9 mouse cellular contexts compared by ENCODE assay signal in the genomic region with DNA sequence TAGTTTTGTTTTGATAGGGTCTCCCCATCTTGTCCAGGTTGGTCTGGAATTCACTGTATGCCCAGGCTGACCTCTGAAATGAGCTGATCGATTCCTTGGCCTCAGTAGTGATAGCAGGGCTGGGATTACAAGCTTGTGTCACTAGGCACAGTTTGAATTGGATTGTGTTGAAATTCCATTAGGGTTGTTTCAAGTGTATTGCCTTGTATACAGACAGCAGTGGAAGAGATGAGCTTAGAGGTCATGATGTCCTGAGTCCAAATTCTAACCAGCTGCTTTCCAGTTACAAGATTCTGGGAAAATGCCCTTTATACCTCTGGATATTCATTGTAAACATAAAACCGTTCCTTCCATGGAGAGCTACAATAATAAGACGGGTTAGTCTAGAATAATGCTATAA. TPM values are rescaled to one million over a fixed set of nuclear protein-coding genes. Genes with fewer than 3 reads are reported as not detected.
DNase-seq lines count a peak whose midpoint lies in the region; ATAC-seq and TF ChIP-seq lines count a peak whose summit lies in the region.
"Had no signal": no experiment of that assay in that cellular context is flagged by ENCODE, and none has a peak within 500 bp of the region (broad histone marks: within the 10 kb centered on the region; RNA-seq: fewer than 3 reads in every experiment).

No protein-coding gene starts in this region.

- peaks cover 3% of the 10 kb centered on the region for H3K36me3 ChIP-seq in heart, embryonic 12.5 days
- peaks cover 6% of the 10 kb centered on the region for H3K36me3 ChIP-seq in ES-Bruce4 (ENCODE audit: control insufficient read depth, insufficient read depth, low read length, poor library complexity, severe bottlenecking)
- H3K36me3 ChIP-seq in forebrain, postnatal 0 days (ENCODE audit: insufficient read depth): no peaks in the 10 kb centered on the region; the same call in 1 of the 2 replicates
- H3K36me3 ChIP-seq in liver, embryonic 16.5 days (ENCODE audit: control insufficient read depth, insufficient read depth): peaks cover 2% of the 10 kb centered on the region

- intact Hi-C loops in heart, postnatal 10 days (cut with DNase I): loop anchor here (1.0 kb wide), 1 partner anchor 22 kb away; no protein-coding TSS in a partner anchor

- no peak for DNase-seq in heart, postnatal 10 days
- DNase-seq in forebrain, postnatal 0 days: no peak
- DNase-seq in cerebellum, adult 9-10 months: no peak
- no peak for DNase-seq in urinary bladder, postnatal 4 days (ENCODE audit: low spot score in 2 of 2)
- DNase-seq in layer of hippocampus, adult 11-12 months (ENCODE audit: low spot score): no peak

- peak overlapping the region; percentile 74 for H3K4me3 ChIP-seq in heart, embryonic 12.5 days
- peak overlapping the region; percentile 48 for H3K4me3 ChIP-seq in ES-Bruce4 (ENCODE audit: low read depth, low read length)
- peak overlapping the region; percentile 70 for H3K4me3 ChIP-seq in forebrain, postnatal 0 days (ENCODE audit: low read depth, low read length)
- H3K4me3 ChIP-seq in liver, embryonic 16.5 days (ENCODE audit: low read depth, low read length): peak overlapping the region; percentile 83

- no peaks in the 10 kb centered on the region for H3K9me3 ChIP-seq in heart, embryonic 12.5 days (replicated peaks)
- no peaks in the 10 kb centered on the region for H3K9me3 ChIP-seq in ES-Bruce4 (replicated peaks; ENCODE audit: control insufficient read depth, insufficient read depth, low read length, poor library complexity, severe bottlenecking)
- no peaks in the 10 kb centered on the region for H3K9me3 ChIP-seq in forebrain, postnatal 0 days (ENCODE audit: low read length)
- no peaks in the 10 kb centered on the region for H3K9me3 ChIP-seq in liver, embryonic 16.5 days (replicated peaks; ENCODE audit: control insufficient read depth, low read length)

- peak overlapping the region; percentile 83 for H3K4me2 ChIP-seq in heart, embryonic 12.5 days
- H3K4me2 ChIP-seq in forebrain, postnatal 0 days (ENCODE audit: low read depth): peak overlapping the region; percentile 83
- peak overlapping the region; percentile 91 for H3K4me2 ChIP-seq in liver, embryonic 16.5 days (ENCODE audit: low read depth, low read length)

- H3K27ac ChIP-seq in heart, embryonic 12.5 days (ENCODE audit: poor library complexity, severe bottlenecking): no peak overlapping the region
- H3K27ac ChIP-seq in ES-Bruce4 (ENCODE audit: insufficient read depth, low read length): no peak overlapping the region
- peak overlapping the region; percentile 88 for H3K27ac ChIP-seq in forebrain, postnatal 0 days (ENCODE audit: low read depth, low read length)
- peak overlapping the region; percentile 82 for H3K27ac ChIP-seq in liver, embryonic 16.5 days (ENCODE audit: low read length)

- TF ChIP-seq POLR2A in ES-Bruce4 (IDR thresholded peaks at IDR 0.05; ENCODE audit: insufficient read depth, low read length): no peak

- H3K4me1 ChIP-seq in heart, embryonic 12.5 days (replicated peaks): peaks cover 15% of the 10 kb centered on the region
- peaks cover 2% of the 10 kb centered on the region for H3K4me1 ChIP-seq in ES-Bruce4 (ENCODE audit: control insufficient read depth, insufficient read depth, low read length)
- H3K4me1 ChIP-seq in forebrain, postnatal 0 days (ENCODE audit: insufficient read depth): peaks cover 19% of the 10 kb centered on the region
- peaks cover 34% of the 10 kb centered on the region for H3K4me1 ChIP-seq in liver, embryonic 16.5 days (ENCODE audit: control insufficient read depth, low read depth, low read length)

- ATAC-seq in heart, embryonic 12.5 days (ENCODE audit: insufficient number of reproducible peaks, low FRiP score): no peak
- ATAC-seq in forebrain, postnatal 0 days: no peak
- ATAC-seq in liver, embryonic 16.5 days (ENCODE audit: low read depth): peak; percentile 23

- TF ChIP-seq EP300 in ES-Bruce4 (IDR thresholded peaks at IDR 0.05; ENCODE audit: insufficient read depth, low read depth, low read length): no peak

- no peaks in the 10 kb centered on the region for H3K27me3 ChIP-seq in heart, embryonic 12.5 days (replicated peaks)
- no peaks in the 10 kb centered on the region for H3K27me3 ChIP-seq in ES-Bruce4 (ENCODE audit: control insufficient read depth, insufficient read depth, low read length, poor library complexity, severe bottlenecking)
- no peaks in the 10 kb centered on the region for H3K27me3 ChIP-seq in forebrain, postnatal 0 days (ENCODE audit: insufficient read depth, low read length)
- H3K27me3 ChIP-seq in liver, embryonic 16.5 days (ENCODE audit: control insufficient read depth, insufficient read depth, low read depth, low read length): peaks cover 3% of the 10 kb centered on the region; the same call in 1 of the 2 replicates

- peak overlapping the region; percentile 88 for H3K9ac ChIP-seq in heart, embryonic 12.5 days
- peak overlapping the region; percentile 73 for H3K9ac ChIP-seq in ES-Bruce4 (ENCODE audit: low read depth, poor library complexity, severe bottlenecking)
- peak overlapping the region; percentile 80 for H3K9ac ChIP-seq in forebrain, postnatal 0 days
- H3K9ac ChIP-seq in liver, embryonic 16.5 days (ENCODE audit: low read depth, low read length): peak overlapping the region; percentile 89

- 30% methylated on average over 3 of the region's 3 CpGs for WGBS in heart, embryonic 12.5 days
- WGBS in forebrain, postnatal 0 days: 18% methylated on average over 3 of the region's 3 CpGs
- 5% methylated on average over 3 of the region's 3 CpGs for WGBS in liver, embryonic 16.5 days (ENCODE audit: insufficient replicate concordance)

- TF ChIP-seq CTCF in ES-Bruce4 (IDR thresholded peaks at IDR 0.05; ENCODE audit: low read depth, low read length): no peak
- TF ChIP-seq CTCF in forebrain, postnatal 0 days (IDR thresholded peaks at IDR 0.05; ENCODE audit: low read depth): no peak

RNA-seq across cellular contexts. Expression of gene Ahcy, which starts 0.9 kb away (rescaled TPM):
- polyA plus RNA-seq in heart, embryonic 12.5 days (2016; fragmentation: Nextera tagmentation; extraction: Ambion mirVana): 48.6 and 50.9 TPM in 2 replicates
- total RNA-seq in heart, postnatal 10 days (2021): 10 to 100 TPM; 12.3 to 13.2 TPM
- 100 and 102 TPM in 2 replicates for polyA plus RNA-seq in ES-Bruce4 (2011; ENCODE audit: insufficient read depth, insufficient read length, low read depth, missing spikeins)
- 62.7 and 70.1 TPM in 2 replicates for total RNA-seq in forebrain, postnatal 0 days (2014; rRNA removed)
- 42.2 and 42.6 TPM in 2 replicates for polyA plus RNA-seq in forebrain, postnatal 0 days (2015; fragmentation: Nextera tagmentation; extraction: Ambion mirVana)
- polyA plus RNA-seq in liver, embryonic 16.5 days (2015; fragmentation: Nextera tagmentation; extraction: Ambion mirVana): 69.8 and 77.7 TPM in 2 replicates

RNA-seq across cellular contexts. Expression of gene Gm14226, which starts 55.3 kb away (rescaled TPM):
- 0.94 and 0.95 TPM in 2 replicates for polyA plus RNA-seq in heart, embryonic 12.5 days (2016; fragmentation: Nextera tagmentation; extraction: Ambion mirVana)
- total RNA-seq in heart, postnatal 10 days (2021): under 1 TPM; 0.07 to 0.10 TPM
- not detected in 2 replicates for polyA plus RNA-seq in ES-Bruce4 (2011; ENCODE audit: insufficient read depth, insufficient read length, low read depth, missing spikeins)
- total RNA-seq in forebrain, postnatal 0 days (2014; rRNA removed): 0.08 TPM in 1 of 2 replicates, not detected in the other
- 0.05 TPM in 1 of 2 replicates, not detected in the other for polyA plus RNA-seq in forebrain, postnatal 0 days (2015; fragmentation: Nextera tagmentation; extraction: Ambion mirVana)
- 0.26 and 0.30 TPM in 2 replicates for polyA plus RNA-seq in liver, embryonic 16.5 days (2015; fragmentation: Nextera tagmentation; extraction: Ambion mirVana)
- polyA plus RNA-seq: CD4-positive, CD25-positive, alpha-beta regulatory T cell, adult 4 months had no signal

RNA-seq across cellular contexts. Expression of gene Itch, which starts 60.0 kb away (rescaled TPM):
- polyA plus RNA-seq in heart, embryonic 12.5 days (2016; fragmentation: Nextera tagmentation; extraction: Ambion mirVana): 43.2 and 44.2 TPM in 2 replicates
- total RNA-seq in heart, postnatal 10 days (2021): 10 to 100 TPM; 35.4 to 39.4 TPM
- 50.6 and 55.2 TPM in 2 replicates for polyA plus RNA-seq in ES-Bruce4 (2011; ENCODE audit: insufficient read depth, insufficient read length, low read depth, missing spikeins)
- total RNA-seq in forebrain, postnatal 0 days (2014; rRNA removed): 45.7 and 49.5 TPM in 2 replicates
- polyA plus RNA-seq in forebrain, postnatal 0 days (2015; fragmentation: Nextera tagmentation; extraction: Ambion mirVana): 10.0 and 17.4 TPM in 2 replicates
- 19.6 and 19.7 TPM in 2 replicates for polyA plus RNA-seq in liver, embryonic 16.5 days (2015; fragmentation: Nextera tagmentation; extraction: Ambion mirVana)

Comparison
In these comparisons a context has a peak if more than half of its experiments do, and no peak if none do; other contexts are left out.
1. H3K27ac ChIP-seq: peak in forebrain, postnatal 0 days (single experiment) and liver, embryonic 16.5 days (single experiment); none in heart, embryonic 12.5 days (single experiment) and ES-Bruce4 (single experiment).
2. Peak in every context shown above with its lines, with median percentiles within 50 percentile points of each other: H3K4me2 ChIP-seq, H3K4me3 ChIP-seq and H3K9ac ChIP-seq.